Mouse (Mus musculus) c-Kit-negative CD71-positive TER-119-positive erythroid progenitor cells, embryonic 14.5 days (primary cell): ENCODE data around the gene Gm17174.
"Not testable (repeated sequence)": the region's sequence is repeated elsewhere in the genome, so short reads cannot be mapped to it uniquely, and the experiment has no call there.

Source experiments
- DNase-seq: peaks from one replicate; pipeline ENCODE4 v3.0.0-alpha.2; 2013; ENCODE audit warnings: low read depth, low spot score

Gene Gm17174

DNA sequence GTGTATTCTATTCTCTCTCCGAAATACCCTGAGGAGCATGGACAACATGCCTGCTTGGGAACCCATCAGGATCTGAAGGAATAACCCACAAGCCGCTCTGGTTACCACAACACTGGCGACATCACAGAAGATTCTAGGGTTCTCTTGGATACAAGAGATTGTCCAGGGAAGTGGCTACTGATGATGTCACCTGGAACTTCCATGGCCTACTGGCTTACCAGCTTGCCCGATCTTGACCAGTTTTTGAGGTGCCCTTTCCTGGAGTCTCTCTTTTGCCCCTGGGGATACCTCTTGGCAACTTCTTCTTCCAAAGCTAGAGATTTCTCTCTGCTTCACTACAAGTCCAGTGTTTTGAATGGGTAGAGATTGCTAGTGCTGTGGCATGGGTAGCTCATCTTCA, at the start of gene Gm17174:
TSS of gene Gm17174 (minus strand) at position 101 of the 400 bp plus-strand sequence.
- not testable (repeated sequence) for DNase-seq

DNA sequence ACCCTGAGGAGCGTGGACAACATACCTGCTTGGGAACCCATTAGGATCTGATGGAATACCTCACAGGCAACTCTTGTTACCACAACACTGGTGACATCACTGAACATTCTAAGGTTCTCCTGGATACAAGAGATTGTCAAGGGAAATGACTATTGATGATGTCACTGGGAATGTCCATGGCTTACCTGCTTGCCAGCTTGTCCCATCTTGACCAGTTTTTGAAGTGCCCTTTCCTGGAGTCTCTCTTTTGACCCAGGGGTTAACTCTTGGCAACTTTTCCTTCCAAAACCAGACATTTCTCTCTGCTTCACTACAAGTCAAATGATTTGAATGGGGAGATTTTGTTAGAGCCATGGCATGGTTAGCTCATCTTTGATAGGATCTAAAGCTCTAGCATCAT, 43.6 kb upstream of the Gm17174 start, which contains the start of gene Gm4181:
TSS of gene Gm4181 (minus strand) at position 101 of the 400 bp plus-strand sequence.
- DNase-seq, result not testable (repeated sequence)

DNA sequence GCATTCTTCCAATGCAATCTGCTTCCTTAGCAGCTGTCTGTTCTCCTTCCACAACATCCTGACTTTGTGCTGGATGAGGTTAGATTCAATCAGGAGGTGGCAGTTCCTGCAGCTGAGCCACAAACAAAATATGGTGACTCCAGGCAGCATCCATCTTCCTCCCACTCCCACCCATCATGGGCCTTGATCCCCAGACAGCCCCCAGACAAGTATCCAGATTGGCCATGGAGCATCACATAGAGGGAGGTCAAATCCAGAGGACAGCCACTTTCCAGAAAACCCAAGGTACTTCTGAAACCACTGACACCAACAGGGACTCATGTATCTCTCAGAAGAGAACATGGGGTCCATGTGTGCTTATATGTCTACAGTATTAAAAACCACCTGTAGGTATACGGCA, 40.5 kb upstream of the Gm17174 start:
- DNase-seq, result not testable (repeated sequence)

DNA sequence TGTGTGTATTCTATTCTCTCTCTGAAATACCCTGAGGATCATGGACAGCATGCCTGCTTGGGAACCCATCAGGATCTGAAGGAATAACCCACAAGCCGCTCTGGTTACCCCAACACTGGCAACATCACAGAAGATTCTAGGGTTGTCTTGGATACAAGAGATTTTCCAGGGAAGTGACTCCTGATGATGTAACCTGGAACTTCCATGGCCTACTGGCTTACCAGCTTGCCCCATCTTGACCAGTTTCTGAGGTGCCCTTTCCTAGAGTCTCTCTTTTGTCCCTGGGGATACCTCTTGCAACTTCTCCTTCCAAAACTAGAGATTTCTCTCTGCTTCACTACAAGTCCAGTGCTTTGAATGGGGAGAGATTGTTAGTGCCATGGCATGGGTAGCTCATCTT, 19.3 kb upstream of the Gm17174 start, which contains the start of gene Gm17078:
TSS of gene Gm17078 (minus strand) at position 101 of the 400 bp plus-strand sequence.
- DNase-seq, result no peak

DNA sequence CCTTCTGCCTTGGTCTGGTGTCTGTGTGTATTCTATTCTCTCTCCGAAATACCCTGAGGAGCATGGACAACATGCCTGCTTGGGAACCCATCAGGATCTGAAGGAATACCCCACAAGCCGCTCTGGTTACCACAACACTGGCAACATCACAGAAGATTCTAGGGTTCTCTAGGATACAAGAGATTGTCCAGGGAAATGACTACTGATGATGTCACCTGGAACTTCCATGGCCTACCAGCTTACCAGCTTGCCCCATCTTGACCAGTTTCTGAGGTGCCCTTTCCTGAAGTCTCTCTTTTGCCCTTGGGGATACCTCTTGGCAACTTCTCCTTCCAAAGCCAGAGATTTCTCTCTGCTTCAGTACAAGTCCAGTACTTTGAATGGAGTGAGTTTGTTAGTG, 18.0 kb downstream of the Gm17174 start, which contains the start of gene Gm17175:
TSS of gene Gm17175 (minus strand) at position 101 of the 400 bp plus-strand sequence.
- not testable (repeated sequence) for DNase-seq

DNA sequence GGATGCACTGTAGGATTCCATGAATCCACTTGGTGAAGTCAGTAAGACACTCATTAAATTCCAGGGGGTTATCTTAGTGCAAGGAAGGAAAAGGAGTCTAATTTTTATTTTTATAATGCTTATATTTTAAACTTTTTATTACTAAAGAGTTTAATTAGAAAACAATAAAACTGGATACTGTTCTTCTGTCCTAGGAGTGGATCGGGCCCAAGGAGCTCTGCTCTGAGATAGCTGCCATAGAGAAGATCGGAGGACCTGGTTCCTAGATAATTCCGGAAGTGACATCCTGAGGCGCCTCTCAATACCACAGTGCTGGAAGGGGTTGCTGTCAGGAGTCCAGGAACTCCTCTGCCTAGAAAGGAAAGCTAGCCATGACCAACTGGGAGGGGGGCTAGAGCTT, 39.4 kb downstream of the Gm17174 start, which contains the start of gene Gm5622:
TSS of gene Gm5622 (plus strand) at position 301 of the 400 bp plus-strand sequence.
- DNase-seq, result no peak
